Mouse (Mus musculus): ENCODE measurements around the gene Ddit4. TPM values are rescaled to one million over a fixed set of nuclear protein-coding genes. Genes with fewer than 3 reads are reported as not detected.
A peak's percentile ranks its signal among the peaks of the same experiment; 100 is the strongest.

Gene Ddit4
- polyA plus RNA-seq, 1 experiment from 2014 or later: 5.2 TPM

DNA sequence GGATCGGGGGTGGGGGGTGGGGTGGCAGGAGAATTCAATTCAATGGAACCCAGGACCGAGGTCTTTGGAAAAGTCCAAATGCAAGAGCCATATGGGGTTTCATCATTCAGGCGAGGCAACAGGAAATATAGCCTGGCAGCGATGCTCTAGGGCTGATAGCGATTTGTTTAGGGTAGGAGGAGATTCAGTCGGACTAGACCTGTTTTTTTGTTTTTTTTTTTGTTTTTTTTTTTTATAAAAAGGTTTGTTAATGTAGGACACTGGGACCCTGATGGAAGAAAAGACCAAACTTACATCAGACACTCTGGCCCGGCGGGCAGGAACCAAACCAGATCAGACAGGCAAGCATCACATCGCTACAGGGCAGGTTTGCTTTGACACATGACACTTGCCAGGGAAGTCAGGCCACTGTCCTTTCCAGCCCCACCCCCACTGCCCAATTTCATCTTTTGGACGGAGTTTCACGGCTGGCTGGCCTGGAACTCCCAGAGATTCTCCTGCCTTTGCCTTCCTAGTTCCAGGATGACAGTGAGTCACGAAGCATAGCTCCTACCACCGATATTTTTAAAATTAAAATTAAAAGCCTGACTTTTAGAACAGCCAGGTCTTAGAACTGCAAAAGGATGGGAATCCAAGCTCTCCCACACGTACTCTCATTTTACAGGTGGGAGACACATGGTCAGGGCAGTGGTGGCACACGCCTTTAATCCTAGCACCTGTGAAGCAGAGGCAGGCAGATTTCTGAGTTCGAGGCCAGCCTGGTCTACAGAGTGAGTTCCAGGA lies 1.3 kb upstream of the Ddit4 start:
- Histone ChIP-seq H3K4me1 (ENCODE audit: insufficient read depth) (peaks cover 19% of the 10 kb centered on the region), H3K27me3 (ENCODE audit: insufficient read depth, low read length) (no peaks in the 10 kb centered on the region), H3K4me2 (ENCODE audit: low read depth, low read length) (peak overlapping the region; percentile 97), H3K9ac (replicated peaks) (peak overlapping the region; percentile 69), H3K9me3 (ENCODE audit: low read length) (no peaks in the 10 kb centered on the region), H3K4me3 (ENCODE audit: low read depth, low read length) (peak overlapping the region; percentile 74), H3K36me3 (replicated peaks; ENCODE audit: insufficient read depth, low read length) (peaks cover 11% of the 10 kb centered on the region), H3K27ac (ENCODE audit: low read depth) (peak overlapping the region; percentile 86)
- ATAC-seq (no peak), DNase-seq (peak; percentile 42)
- TF ChIP-seq EP300 (IDR thresholded peaks at IDR 0.05; ENCODE audit: low read depth) (0 out of 2 replicates have a peak, but pooled peaks have one; percentile 2), CTCF (IDR thresholded peaks at IDR 0.05; ENCODE audit: low read depth) (no peak)
- 33% methylated on average over 16 of the region's 16 CpGs for WGBS (ENCODE audit: insufficient replicate concordance)

DNA sequence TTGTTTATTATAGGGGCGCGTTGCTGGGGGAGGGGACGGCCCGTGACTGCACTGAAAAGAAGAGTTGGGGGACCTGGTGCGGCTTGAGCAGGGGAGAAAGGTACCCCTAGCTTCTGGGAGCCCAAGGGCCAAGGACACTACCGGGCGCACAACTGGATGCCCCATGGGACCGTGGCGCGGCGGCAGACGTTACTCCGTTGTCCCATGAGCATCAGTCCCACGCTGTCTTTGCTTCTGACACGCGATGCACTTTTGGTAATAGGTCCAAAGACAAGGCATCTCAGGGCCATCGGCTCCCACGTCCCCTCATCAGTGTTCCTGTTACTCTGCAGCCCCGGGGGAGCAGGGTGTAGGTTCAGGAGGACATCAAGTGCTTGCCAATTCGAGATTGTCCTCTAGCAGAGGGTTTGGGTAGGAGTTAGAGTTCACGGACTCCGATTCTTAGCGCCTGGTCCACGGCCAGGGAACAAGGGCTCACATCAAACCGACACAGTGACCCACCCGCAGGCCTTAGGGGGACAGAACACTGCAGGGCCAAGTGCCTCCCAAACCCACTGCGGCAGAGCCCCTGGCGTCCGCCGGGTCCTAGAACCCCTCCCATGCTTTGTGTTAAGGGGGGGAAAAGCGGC lies 632 bp upstream of the Ddit4 start:
- Histone ChIP-seq H3K4me3 (ENCODE audit: low read depth, low read length) (peak overlapping the region; percentile 74), H3K27ac (ENCODE audit: low read depth) (peak overlapping the region; percentile 86), H3K4me2 (ENCODE audit: low read depth, low read length) (peak overlapping the region; percentile 97), H3K36me3 (replicated peaks; ENCODE audit: insufficient read depth, low read length) (peaks cover 11% of the 10 kb centered on the region), H3K9me3 (ENCODE audit: low read length) (no peaks in the 10 kb centered on the region), H3K4me1 (ENCODE audit: insufficient read depth) (peaks cover 19% of the 10 kb centered on the region), H3K9ac (replicated peaks) (peak overlapping the region; percentile 69), H3K27me3 (ENCODE audit: insufficient read depth, low read length) (no peaks in the 10 kb centered on the region)
- DNase-seq: peak; percentile 59
- WGBS (ENCODE audit: insufficient replicate concordance): 0% methylated on average over 31 of the region's 31 CpGs
- peak; percentile 30 for ATAC-seq
- TF ChIP-seq EP300 (IDR thresholded peaks at IDR 0.05; ENCODE audit: low read depth) (no peak), CTCF (IDR thresholded peaks at IDR 0.05; ENCODE audit: low read depth) (no peak)

DNA sequence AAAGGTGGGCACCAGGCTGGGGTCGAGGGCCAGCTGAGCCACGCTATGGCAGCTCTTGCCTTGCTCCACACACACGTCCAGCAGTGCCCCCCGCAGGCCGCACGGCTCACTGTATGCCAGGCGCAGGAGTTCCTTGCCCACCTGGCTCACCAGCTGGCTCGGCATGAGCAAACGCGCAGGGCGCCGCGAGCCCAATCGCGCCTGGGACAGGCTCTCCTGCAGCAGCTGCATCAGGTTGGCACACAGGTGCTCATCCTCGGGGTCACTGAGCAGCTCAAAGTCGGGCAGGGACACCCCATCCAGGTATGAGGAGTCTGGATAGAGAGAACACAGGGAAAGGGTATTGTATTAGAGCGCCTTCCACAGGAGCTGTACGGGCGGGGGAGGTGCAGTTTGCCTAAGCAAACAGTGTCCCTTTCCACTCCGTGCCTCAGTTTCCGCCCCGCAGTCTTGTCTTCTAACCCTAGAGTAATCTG lies 880 bp downstream of the Ddit4 start:
- Histone ChIP-seq H3K36me3 (replicated peaks; ENCODE audit: insufficient read depth, low read length) (peaks cover 11% of the 10 kb centered on the region), H3K9me3 (ENCODE audit: low read length) (no peaks in the 10 kb centered on the region), H3K27ac (ENCODE audit: low read depth) (peak overlapping the region; percentile 88), H3K4me2 (ENCODE audit: low read depth, low read length) (peak overlapping the region; percentile 97), H3K27me3 (ENCODE audit: insufficient read depth, low read length) (no peaks in the 10 kb centered on the region), H3K4me3 (ENCODE audit: low read depth, low read length) (peak overlapping the region; percentile 74), H3K9ac (replicated peaks) (peak overlapping the region; percentile 87), H3K4me1 (ENCODE audit: insufficient read depth) (peaks cover 19% of the 10 kb centered on the region)
- TF ChIP-seq EP300 (IDR thresholded peaks at IDR 0.05; ENCODE audit: low read depth) (no peak), CTCF (IDR thresholded peaks at IDR 0.05; ENCODE audit: low read depth) (peak; percentile 81)
- ATAC-seq: peak; percentile 18
- DNase-seq: peak; percentile 83
- WGBS (ENCODE audit: insufficient replicate concordance): 1% methylated on average over 23 of the region's 23 CpGs

DNA sequence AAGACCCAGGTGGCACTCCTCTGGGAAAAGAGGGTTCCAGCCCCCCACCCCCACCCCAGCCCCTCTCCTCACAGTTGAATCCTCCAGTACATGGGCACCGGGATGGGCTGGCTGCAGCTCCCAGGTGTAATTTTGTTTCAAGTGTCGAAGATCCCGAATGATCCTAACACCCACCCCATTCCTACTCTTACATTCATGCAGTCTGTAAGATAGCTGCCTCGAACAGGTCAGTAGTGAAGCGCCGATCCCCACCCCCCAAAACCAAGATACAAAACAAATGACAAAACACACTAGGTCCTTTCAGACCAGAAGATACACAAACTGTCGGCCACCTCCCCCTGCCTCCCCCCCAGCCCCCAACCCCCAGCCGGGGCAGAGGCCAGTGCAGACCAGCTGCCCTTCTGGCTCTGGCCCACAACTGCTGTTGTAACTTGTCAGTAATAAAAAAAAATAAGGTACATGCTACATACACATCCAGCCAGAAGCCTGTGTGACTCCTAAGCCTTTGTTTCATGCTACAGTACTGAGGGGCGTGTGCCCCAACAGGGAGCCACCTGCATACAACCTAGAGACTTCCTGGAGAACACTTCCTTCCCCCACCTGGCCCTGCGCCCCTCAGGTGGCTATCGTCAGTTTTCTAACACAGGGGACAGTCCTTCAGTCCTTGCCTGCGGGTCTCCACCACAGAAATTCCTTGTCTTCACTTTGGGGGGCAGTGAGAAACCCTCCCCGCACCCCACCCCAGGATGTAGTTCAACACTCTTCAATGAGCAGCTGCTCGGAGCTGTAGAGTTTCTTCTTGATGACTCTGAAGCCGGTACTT lies 1.6 kb downstream of the Ddit4 start:
- Histone ChIP-seq H3K27me3 (ENCODE audit: insufficient read depth, low read length) (no peaks in the 10 kb centered on the region), H3K9me3 (ENCODE audit: low read length) (no peaks in the 10 kb centered on the region), H3K27ac (ENCODE audit: low read depth) (peak overlapping the region; percentile 88), H3K4me2 (ENCODE audit: low read depth, low read length) (peak overlapping the region; percentile 97), H3K9ac (replicated peaks) (peak overlapping the region; percentile 87), H3K36me3 (replicated peaks; ENCODE audit: insufficient read depth, low read length) (peaks cover 11% of the 10 kb centered on the region), H3K4me1 (ENCODE audit: insufficient read depth) (peaks cover 19% of the 10 kb centered on the region), H3K4me3 (ENCODE audit: low read depth, low read length) (peak overlapping the region; percentile 74)
- ATAC-seq (no peak), DNase-seq (peak; percentile 26)
- TF ChIP-seq CTCF (IDR thresholded peaks at IDR 0.05; ENCODE audit: low read depth) (no peak), EP300 (IDR thresholded peaks at IDR 0.05; ENCODE audit: low read depth) (no peak)
- whole genome bisulfite sequencing (ENCODE audit: insufficient replicate concordance): 65% methylated on average over 15 of the region's 15 CpGs

DNA sequence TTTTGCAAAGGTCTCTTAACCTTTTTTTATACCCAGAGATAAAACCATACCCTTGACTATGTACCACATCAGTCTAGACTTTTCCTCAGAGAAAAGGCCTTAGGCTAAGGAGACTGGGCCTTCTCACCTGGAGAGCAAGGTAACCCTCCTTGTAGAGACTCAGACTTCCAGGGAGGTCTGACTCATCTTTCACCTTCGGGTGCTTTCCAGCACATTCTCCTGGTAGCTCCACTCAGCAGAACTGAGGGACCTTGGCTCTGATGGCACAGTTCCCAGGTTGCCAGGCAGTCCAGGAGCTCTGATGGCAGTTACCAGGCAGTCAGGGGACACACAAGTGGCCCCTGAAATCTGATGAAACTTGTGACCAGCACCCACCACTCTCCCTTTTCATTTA lies 2.4 kb downstream of the Ddit4 start:
- peak overlapping the region; percentile 88; the same call in 1 of the 2 replicates for H3K27ac ChIP-seq (ENCODE audit: low read depth)
- 79% methylated on average over 1 of the region's 1 CpGs for WGBS (ENCODE audit: insufficient replicate concordance)
- TF ChIP-seq CTCF (IDR thresholded peaks at IDR 0.05; ENCODE audit: low read depth) (no peak), EP300 (IDR thresholded peaks at IDR 0.05; ENCODE audit: low read depth) (peak; percentile 5; the same call in 1 of the 2 replicates)
- H3K4me3 ChIP-seq (ENCODE audit: low read depth, low read length): peak overlapping the region; percentile 74; the same call in 1 of the 2 replicates
- peaks cover 20% of the 10 kb centered on the region for H3K4me1 ChIP-seq (ENCODE audit: insufficient read depth)
- H3K4me2 ChIP-seq (ENCODE audit: low read depth, low read length): peak overlapping the region; percentile 97
- no peaks in the 10 kb centered on the region for H3K9me3 ChIP-seq (ENCODE audit: low read length)
- H3K27me3 ChIP-seq (ENCODE audit: insufficient read depth, low read length): no peaks in the 10 kb centered on the region
- H3K9ac ChIP-seq (replicated peaks): peak overlapping the region; percentile 87
- DNase-seq: peak; percentile 22
- ATAC-seq: no peak
- H3K36me3 ChIP-seq (replicated peaks; ENCODE audit: insufficient read depth, low read length): peaks cover 11% of the 10 kb centered on the region
